Mouse (Mus musculus) gastrocnemius, adult 8-10 months (tissue): ENCODE data around the gene Cops9. TPM values are rescaled to one million over a fixed set of nuclear protein-coding genes. Genes with fewer than 3 reads are reported as not detected.

Experiments used
- DNase-seq, 2 experiments: peaks; one replicate each; pipeline ENCODE4 v3.0.0; 2022; ENCODE audit warnings: low spot score in 2 of 2
- total RNA-seq, 4 experiments: library from RNA; stranded (reverse); gene quantifications; 2 replicates each; pipeline ENCODE4 v1.2.4; 2022

Gene Cops9
- 100 to 1,000 TPM; 189 to 223 (median 200) TPM for total RNA-seq

DNA sequence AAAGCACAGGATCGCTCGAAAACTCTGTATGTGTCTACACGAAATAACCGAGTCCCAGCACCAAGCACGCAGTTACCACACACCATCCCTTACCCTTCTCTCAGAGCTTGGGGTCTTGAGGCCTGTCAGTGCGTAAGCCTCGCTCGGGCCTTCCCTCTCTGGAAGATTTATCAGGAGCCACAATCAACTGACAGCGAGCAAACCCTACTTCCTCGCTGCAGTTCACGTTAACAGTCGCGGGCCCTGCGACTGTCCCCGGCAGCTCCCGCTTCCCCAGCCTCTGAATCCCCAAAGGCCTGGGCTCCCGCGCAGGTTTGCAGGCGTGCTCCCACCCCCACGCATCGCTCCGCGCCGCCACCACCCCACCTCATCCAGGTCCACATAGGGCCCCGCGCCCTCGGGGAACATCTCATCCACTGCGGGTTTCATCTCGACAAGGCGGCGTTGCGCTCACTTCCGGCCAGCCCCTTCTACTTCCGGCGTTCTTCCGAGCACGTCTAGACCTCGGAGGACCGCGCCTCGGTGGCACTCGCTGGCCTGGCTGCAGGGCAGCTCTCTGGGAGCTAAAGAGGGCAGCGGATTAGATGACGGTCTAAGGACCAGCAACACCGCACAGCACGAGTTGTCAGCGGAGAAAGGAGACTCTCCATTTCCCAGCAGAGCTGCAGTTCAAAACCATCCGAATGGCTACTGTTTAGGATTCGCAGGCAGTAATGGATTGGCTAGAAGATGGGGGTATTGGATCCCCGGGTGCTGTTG is at the start of gene Cops9:
Cops9 (minus strand) TSS at position 472 of the 759 bp plus-strand sequence.
- peak; percentile 87 to 90 for DNase-seq

DNA sequence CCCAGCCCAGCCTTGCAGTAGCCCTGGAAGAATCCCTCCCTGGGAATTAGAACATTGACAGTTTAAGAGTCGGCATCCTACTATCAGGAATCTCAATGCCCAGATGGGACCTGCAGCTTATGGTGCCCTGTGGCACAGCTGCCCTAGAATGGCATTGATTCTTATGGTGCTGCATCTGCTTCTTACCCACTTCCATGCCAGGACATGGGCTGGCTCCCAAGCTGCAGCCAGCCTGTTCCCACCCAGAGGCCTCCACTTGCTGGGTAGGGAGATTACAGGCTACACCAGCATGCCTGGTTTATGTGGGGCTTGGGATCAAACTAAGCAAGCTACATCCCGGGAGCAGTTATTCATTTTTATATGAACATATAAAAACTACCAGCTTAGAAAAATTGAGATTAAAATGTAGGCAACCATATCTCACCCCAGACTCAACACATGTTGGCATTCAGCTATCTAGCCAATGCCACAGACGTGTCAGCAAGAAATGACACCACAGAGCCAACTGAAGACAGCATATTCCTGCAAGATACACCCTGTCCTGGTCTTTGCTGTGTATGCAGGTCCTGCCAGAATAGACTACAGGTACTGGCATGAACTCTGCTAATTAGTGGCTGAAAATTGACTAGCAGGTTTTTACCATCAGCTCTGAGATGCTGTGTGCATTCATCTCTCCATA is 49.5 kb upstream of the Cops9 start:
- DNase-seq: no peak

- DNase-seq: no peak
Measured at GRCm38 (mm10) chr1:92686994-92687393, 45.2 kb upstream of the Cops9 start.

DNA sequence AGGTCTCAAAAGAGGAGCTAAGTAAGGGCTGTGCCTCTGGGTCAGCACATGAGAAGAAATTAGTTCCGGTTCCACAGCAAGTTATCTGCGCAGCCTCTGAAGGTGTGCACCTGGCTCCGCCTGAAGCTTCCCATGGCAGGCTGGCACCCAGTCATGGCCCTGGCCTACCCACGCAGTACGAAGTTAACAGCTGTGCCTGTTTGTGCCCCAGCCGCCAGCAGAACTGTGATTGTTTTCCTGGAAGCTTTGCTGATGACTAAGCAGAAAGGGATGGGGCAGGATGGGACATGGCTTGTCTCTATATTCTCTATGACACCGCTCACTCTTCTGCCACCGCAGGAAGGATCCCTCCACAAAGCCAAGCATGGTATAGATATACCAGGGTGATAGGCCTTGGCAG is 41.4 kb upstream of the Cops9 start:
- no peak for DNase-seq

GRCm38 (mm10) chr1:92680668-92681603 is 39.2 kb upstream of the Cops9 start:
- DNase-seq: no peak

DNA sequence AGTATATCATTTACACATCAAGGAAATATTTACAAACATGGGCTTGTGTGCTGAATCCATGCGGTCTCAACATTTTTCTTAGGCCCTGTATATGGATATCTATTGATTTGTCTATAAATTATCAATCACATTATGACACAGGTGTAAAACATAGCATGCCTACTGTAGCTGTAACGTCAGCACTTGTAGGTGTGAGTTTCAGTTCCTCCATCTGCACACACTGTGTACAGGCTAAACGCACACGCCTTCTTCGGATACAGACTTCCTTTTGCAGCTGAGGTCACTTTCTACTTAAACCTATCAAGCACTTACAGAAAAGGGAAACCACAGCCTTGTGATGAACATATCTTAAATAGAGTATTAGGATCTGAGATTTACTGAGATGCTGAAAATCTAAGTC is 37.0 kb upstream of the Cops9 start:
- no peak for DNase-seq

- DNase-seq: no peak
Measured at GRCm38 (mm10) chr1:92676676-92676975, 34.8 kb upstream of the Cops9 start.

DNA sequence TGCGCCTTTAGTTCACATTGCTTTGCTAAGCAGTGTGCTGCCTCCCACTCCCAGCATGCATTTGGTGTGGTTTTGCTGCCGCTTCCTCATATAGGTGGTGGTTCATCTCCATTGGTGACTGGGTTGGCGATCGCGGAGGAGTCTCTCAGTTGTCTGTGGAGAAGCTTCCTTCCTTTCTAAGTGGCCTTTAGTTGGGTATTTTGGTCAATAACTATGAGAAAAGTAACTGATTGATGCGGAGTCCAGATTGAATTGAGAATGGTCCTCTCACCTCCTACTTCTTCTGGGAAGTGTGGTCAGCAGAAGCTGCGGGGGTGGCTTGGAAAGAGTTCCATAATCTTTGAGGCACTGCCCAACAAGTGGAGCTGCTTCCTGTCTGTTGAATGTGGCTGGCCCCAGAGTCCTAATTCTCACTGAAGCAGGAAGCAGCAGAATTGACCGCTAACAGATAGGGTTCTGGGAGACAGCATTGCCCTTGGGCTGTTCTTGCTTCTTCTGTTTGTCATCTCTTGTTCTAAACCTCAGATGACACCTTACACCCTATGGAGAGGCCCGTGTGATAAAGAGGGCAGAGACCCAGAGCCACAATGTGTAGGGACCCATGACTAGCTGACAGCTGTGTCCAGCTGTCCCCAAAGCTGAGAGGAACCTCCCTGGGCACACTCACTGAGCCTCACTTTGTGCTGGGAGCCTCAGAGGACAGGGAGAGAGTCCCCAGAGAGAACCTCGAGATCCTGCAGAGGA is 34.3 kb upstream of the Cops9 start:
- DNase-seq: no peak

DNA sequence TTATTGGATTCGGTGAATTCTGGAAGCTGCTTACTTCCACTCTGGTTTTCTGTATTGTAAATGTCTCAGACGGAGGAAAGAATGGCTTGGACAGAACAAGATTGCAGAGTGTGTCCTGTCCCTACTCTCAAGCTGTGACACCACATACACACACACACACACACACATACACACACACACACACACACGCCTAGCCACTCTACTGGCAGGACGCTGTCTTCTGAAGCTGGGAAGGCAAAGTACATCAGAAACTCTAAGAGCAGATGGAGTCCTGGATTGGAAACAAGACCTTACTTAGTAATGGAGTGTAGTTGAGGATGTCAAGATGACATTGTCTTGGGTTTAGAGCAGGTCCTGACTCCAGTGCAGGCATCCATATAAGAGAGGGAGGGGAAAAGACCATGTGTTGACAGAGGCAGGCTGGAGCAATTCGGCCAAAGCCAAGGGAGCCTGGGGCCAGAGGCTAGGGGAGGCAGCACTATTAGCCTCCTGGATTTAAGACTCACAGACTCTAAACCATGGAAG is 31.5 kb upstream of the Cops9 start:
- DNase-seq: no peak

- no peak for DNase-seq
Measured at GRCm38 (mm10) chr1:92671326-92671725, 29.5 kb upstream of the Cops9 start.

GRCm38 (mm10) chr1:92669430-92669829 is 27.6 kb upstream of the Cops9 start:
- no peak for DNase-seq

- no peak for DNase-seq
Measured at GRCm38 (mm10) chr1:92667106-92667505, 25.3 kb upstream of the Cops9 start.

DNA sequence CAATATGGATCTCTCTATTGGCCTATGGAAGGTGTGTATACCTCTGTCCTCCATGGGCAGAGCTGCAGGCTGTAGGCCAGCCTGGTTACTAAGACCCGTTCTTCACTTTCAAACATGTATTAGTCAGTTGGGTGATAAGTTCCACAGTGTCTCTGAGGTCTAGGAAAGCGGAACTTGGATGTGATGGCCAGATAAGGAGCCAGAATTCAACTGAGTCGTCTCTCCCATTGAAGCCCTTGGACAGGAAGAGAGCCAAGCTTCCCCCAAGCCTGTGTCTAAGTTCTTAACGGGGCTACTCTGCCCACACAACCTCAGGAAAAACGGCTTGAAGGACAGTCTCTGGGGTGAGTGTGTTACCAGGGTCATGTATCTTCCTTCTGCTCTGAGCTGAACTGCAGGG is 17.6 kb upstream of the Cops9 start:
- no peak for DNase-seq

- no peak for DNase-seq
Measured at GRCm38 (mm10) chr1:92657025-92657820, 15.4 kb upstream of the Cops9 start.

GRCm38 (mm10) chr1:92654676-92655075 is 12.9 kb upstream of the Cops9 start:
- DNase-seq: no peak

GRCm38 (mm10) chr1:92653179-92653578 is 11.4 kb upstream of the Cops9 start:
- no peak for DNase-seq

DNA sequence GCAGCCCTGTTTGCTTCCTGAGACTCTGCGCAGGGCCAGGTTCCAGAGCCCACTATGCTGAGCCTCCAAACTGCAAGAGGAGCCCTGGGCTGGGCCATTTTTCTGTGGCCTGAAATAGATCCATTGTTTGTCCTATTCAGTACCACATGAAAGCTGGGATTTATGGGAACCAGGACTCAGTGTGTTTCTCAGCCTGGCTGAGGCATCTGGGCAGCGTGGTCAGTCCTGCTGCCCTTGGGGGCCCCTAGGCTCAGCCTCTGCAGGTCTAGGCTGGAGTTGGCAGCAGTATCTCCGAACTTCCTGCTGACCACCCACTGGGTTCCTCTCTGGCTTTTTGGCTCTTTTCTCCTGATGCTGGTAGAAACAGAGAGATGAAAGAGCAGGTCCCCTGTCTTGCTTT is 9.7 kb upstream of the Cops9 start:
- no peak for DNase-seq

GRCm38 (mm10) chr1:92648673-92649072 is 6.9 kb upstream of the Cops9 start, which contains the start of gene Otos:
Otos (minus strand) TSS chr1:92648841.
- DNase-seq: peak; percentile 29 to 61

DNA sequence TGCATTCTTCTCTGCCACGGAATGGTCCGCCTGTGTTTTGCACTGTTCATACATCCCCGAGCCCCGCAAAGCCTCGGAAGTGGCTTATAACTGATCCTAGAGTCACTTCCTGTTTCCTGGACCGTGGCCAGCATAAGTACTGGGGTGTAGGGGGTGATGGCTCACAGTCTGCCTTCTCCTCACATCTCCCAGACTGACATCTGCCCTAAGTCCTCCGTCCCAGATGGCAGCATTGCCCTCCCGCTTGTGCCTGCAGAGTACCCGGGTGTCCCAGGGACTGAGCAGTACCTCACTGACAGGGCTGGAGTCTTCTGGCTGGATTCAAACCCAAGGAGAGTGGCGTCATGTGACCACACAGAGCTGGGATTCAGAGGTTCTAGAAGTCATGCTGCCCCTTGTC is 6.4 kb upstream of the Cops9 start:
- no peak for DNase-seq

DNA sequence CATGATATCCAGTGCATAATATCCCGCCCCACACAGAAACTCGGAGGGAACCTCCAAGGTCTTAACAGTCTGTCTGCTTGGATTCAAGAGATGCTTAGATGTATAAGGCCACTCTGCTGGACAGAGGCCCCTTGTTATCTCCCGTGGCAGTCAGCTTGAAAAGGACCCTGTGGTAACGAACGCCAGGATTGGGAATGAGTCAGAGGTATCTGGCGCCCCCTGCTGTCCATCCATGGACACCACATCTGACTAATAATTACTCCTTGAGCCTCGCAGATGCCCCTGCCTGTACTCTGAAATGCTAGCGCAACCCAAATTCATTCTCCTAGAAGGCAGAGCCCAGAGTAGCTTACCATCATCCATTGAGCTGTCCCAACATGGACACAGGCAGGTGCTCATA is 6.0 kb upstream of the Cops9 start:
- peak in 1 of 2 experiments; percentile 20 for DNase-seq
